Mouse (Mus musculus) gastrocnemius, postnatal 25 days (tissue): ENCODE measurements around the gene Trim61. TPM values are rescaled to one million over a fixed set of nuclear protein-coding genes. Genes with fewer than 3 reads are reported as not detected.
"Not testable (repeated sequence)": the region's sequence is repeated elsewhere in the genome, so short reads cannot be mapped to it uniquely, and the experiment has no call there.

Experiments
- DNase-seq: peaks from one replicate; pipeline ENCODE4 v3.0.0; 2022
- long read RNA-seq, 2 experiments: library from polyadenylated mRNA; stranded (forward); transcript quantifications; one replicate each; pipeline ENCODE4 v2.0.0; 2021
- total RNA-seq, 2 experiments: library from RNA; stranded (reverse); gene quantifications; 1 replicate in 1 of 2; 2 replicates in 1 of 2; pipeline ENCODE4 v1.2.3; 2021

The Trim61 gene
- not detected for total RNA-seq
- long read RNA-seq, experiment 1, result 0 reads
- long read RNA-seq, experiment 2, result 0 reads

- DNase-seq, result no peak
Observed at GRCm38 (mm10) chr8:65018423-65018822, at the start of gene Trim61, which contains the start of gene Trim60. Trim61 (minus strand) TSS chr8:65018523. Trim60 (minus strand) TSS chr8:65018584.

GRCm38 (mm10) chr8:65067694-65068472 is 49.6 kb upstream of the Trim61 start:
- DNase-seq, result no peak

GRCm38 (mm10) chr8:65067031-65067430 is 48.7 kb upstream of the Trim61 start:
- DNase-seq, result no peak

- no peak for DNase-seq
Observed at GRCm38 (mm10) chr8:65065622-65066021, 47.3 kb upstream of the Trim61 start.

- no peak for DNase-seq
Observed at GRCm38 (mm10) chr8:65064071-65064470, 45.7 kb upstream of the Trim61 start.

- DNase-seq, result no peak
Observed at GRCm38 (mm10) chr8:65062195-65062594, 43.9 kb upstream of the Trim61 start.

GRCm38 (mm10) chr8:65056722-65057121 is 38.4 kb upstream of the Trim61 start:
- DNase-seq, result no peak

GRCm38 (mm10) chr8:65053968-65054367 is 35.6 kb upstream of the Trim61 start:
- DNase-seq, result no peak

GRCm38 (mm10) chr8:65053554-65053953 is 35.2 kb upstream of the Trim61 start:
- DNase-seq, result no peak

GRCm38 (mm10) chr8:65047801-65048200 is 29.5 kb upstream of the Trim61 start:
- DNase-seq, result no peak

- no peak for DNase-seq
Observed at GRCm38 (mm10) chr8:65047193-65047592, 28.9 kb upstream of the Trim61 start.

- DNase-seq, result no peak
Observed at GRCm38 (mm10) chr8:65046565-65046964, 28.2 kb upstream of the Trim61 start.

GRCm38 (mm10) chr8:65037117-65037533 is 18.8 kb upstream of the Trim61 start, which contains the start of gene Apela:
Apela (minus strand) TSS chr8:65037336.
- no peak for DNase-seq

GRCm38 (mm10) chr8:65034136-65034535 is 15.8 kb upstream of the Trim61 start:
- no peak for DNase-seq

GRCm38 (mm10) chr8:65033056-65033455 is 14.7 kb upstream of the Trim61 start:
- DNase-seq, result no peak

- DNase-seq, result no peak
Observed at GRCm38 (mm10) chr8:65032107-65032506, 13.8 kb upstream of the Trim61 start.

GRCm38 (mm10) chr8:65030735-65031485 is 12.6 kb upstream of the Trim61 start:
- no peak for DNase-seq

- DNase-seq, result no peak
Observed at GRCm38 (mm10) chr8:65029776-65030175, 11.5 kb upstream of the Trim61 start.

GRCm38 (mm10) chr8:65028959-65029686 is 10.8 kb upstream of the Trim61 start:
- no peak for DNase-seq

- DNase-seq, result no peak
Observed at GRCm38 (mm10) chr8:65022485-65022884, 4.2 kb upstream of the Trim61 start.

GRCm38 (mm10) chr8:65007616-65008015 is 10.7 kb downstream of the Trim61 start:
- not testable (repeated sequence) for DNase-seq

GRCm38 (mm10) chr8:64998806-64999365 is 19.4 kb downstream of the Trim61 start:
- no peak for DNase-seq
